Comparison of ENCODE assay signal across 25 mouse cellular contexts in the genomic region with DNA sequence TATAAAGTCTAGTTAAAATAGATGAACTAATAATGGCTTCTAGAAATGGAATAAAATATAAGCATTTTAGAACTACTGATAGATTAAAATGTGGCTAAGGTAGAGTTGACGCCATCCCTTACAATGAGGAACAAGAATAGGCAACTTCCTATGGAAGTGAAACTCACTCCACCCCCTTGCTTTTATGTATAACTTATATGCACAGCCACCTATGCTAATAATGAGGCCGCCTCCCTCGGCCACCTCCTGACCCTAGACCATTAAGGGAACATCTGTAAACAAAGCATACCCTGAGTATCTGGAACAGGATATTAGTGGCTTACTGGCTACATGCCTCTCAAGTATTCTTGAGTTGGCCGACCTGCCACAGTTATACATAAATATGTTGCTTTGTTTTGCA. TPM values are rescaled to one million over a fixed set of nuclear protein-coding genes. Genes with fewer than 3 reads are reported as not detected.
DNase-seq lines count a peak whose midpoint lies in the region; ATAC-seq and TF ChIP-seq lines count a peak whose summit lies in the region.
"Had no signal": no experiment of that assay in that cellular context is flagged by ENCODE, and none has a peak within 500 bp of the region (broad histone marks: within the 10 kb centered on the region; RNA-seq: fewer than 3 reads in every experiment).

No protein-coding gene starts in this region.

- H3K36me3 ChIP-seq in heart, adult 2 months (ENCODE audit: control insufficient read depth, insufficient read depth, low read length), result no peaks in the 10 kb centered on the region
- H3K36me3 ChIP-seq in hindbrain, embryonic 12.5 days, result no peaks in the 10 kb centered on the region
- H3K36me3 ChIP-seq: embryonic facial prominence, embryonic 12.5 days; embryonic facial prominence, embryonic 15.5 days; hindbrain, embryonic 13.5 days had no signal

- no peak overlapping the region for H3K27ac ChIP-seq in heart, adult 2 months
- no peak overlapping the region for H3K27ac ChIP-seq in hindbrain, embryonic 12.5 days
- H3K27ac ChIP-seq: embryonic facial prominence, embryonic 12.5 days; embryonic facial prominence, embryonic 15.5 days; gastrocnemius, adult 2 months; hindbrain, embryonic 13.5 days had no signal

- H3K4me3 ChIP-seq in heart, adult 2 months, result no peak overlapping the region
- H3K4me3 ChIP-seq in hindbrain, embryonic 12.5 days, result no peak overlapping the region
- H3K4me3 ChIP-seq: embryonic facial prominence, embryonic 12.5 days; embryonic facial prominence, embryonic 15.5 days; gastrocnemius, adult 2 months; hindbrain, embryonic 13.5 days had no signal

- no peaks in the 10 kb centered on the region for H3K79me2 ChIP-seq in heart, adult 2 months (replicated peaks; ENCODE audit: control insufficient read depth, insufficient read depth, low read length)

- no peak for TF ChIP-seq POLR2A in heart, adult 2 months (IDR thresholded peaks at IDR 0.05; ENCODE audit: insufficient read depth, low read depth, low read length)

- intact Hi-C loops in heart, adult 2 months (cut with DNase I), result no loop called here

- H3K27me3 ChIP-seq in heart, adult 2 months (ENCODE audit: control insufficient read depth, insufficient read depth, low read length), result no peaks in the 10 kb centered on the region
- no peaks in the 10 kb centered on the region for H3K27me3 ChIP-seq in hindbrain, embryonic 12.5 days
- H3K27me3 ChIP-seq: embryonic facial prominence, embryonic 12.5 days; embryonic facial prominence, embryonic 15.5 days; hindbrain, embryonic 13.5 days had no signal

- DNase-seq in heart, adult 11 months, result peak; percentile 54
- no peak for DNase-seq in heart, adult 2 months
- peak; percentile 17 for DNase-seq in A20 (ENCODE audit: low read depth, low spot score)
- no peak for DNase-seq in right cerebral cortex, postnatal 14 days
- DNase-seq in left cerebral cortex, adult 18-20 months (ENCODE audit: low spot score in 2 of 2), result no peak
- DNase-seq: adrenal gland, adult 2 months; adrenal gland, postnatal 14 days; cerebellum, adult 11 months; cerebellum, adult 2 months; cerebellum, adult 9-11 months; cerebellum, postnatal 25 days; forebrain, postnatal 0 days; gastrocnemius, adult 2 months; gastrocnemius, postnatal 14 days had no signal

- H3K9ac ChIP-seq in heart, adult 2 months (ENCODE audit: low read depth, low read length), result no peak overlapping the region
- H3K9ac ChIP-seq in hindbrain, embryonic 12.5 days, result no peak overlapping the region
- H3K9ac ChIP-seq: embryonic facial prominence, embryonic 12.5 days; embryonic facial prominence, embryonic 15.5 days; forebrain, postnatal 0 days; hindbrain, embryonic 13.5 days had no signal

- no peak for TF ChIP-seq EP300 in heart, adult 2 months (IDR thresholded peaks at IDR 0.05; ENCODE audit: insufficient read depth, low read depth, low read length)

- no peaks in the 10 kb centered on the region for H3K4me1 ChIP-seq in heart, adult 2 months (ENCODE audit: control insufficient read depth, insufficient read depth, low read length)
- peaks cover 17% of the 10 kb centered on the region for H3K4me1 ChIP-seq in hindbrain, embryonic 12.5 days

- no peak for TF ChIP-seq CTCF in heart, adult 2 months (IDR thresholded peaks at IDR 0.05)

- H3K4me2 ChIP-seq in hindbrain, embryonic 12.5 days (replicated peaks), result no peak overlapping the region
- H3K4me2 ChIP-seq: embryonic facial prominence, embryonic 12.5 days; embryonic facial prominence, embryonic 15.5 days; heart, embryonic 11.5 days; hindbrain, embryonic 13.5 days had no signal

- peak; percentile 100 for ATAC-seq in granulocyte monocyte progenitor cell, adult 5-6 weeks (replicated peaks; ENCODE audit: poor library complexity, severe bottlenecking)
- peak; percentile 99 for ATAC-seq in monocyte, adult 5-6 weeks (replicated peaks; ENCODE audit: insufficient number of reproducible peaks, low FRiP score, low TSS enrichment, poor library complexity, severe bottlenecking)
- no peak for ATAC-seq in hindbrain, embryonic 12.5 days (ENCODE audit: low FRiP score)
- ATAC-seq: CD4-positive, CD25-positive, alpha-beta regulatory T cell, adult 4 months; forebrain, embryonic 14.5 days; forebrain, postnatal 0 days; hindbrain, embryonic 16.5 days had no signal

- 76% methylated on average over 4 of the region's 4 CpGs for WGBS in heart, adult 2 months
- WGBS in hindbrain, embryonic 12.5 days, result 86% methylated on average over 4 of the region's 4 CpGs

- no peaks in the 10 kb centered on the region for H3K9me3 ChIP-seq in hindbrain, embryonic 12.5 days (replicated peaks)
- H3K9me3 ChIP-seq: embryonic facial prominence, embryonic 12.5 days; embryonic facial prominence, embryonic 15.5 days; hindbrain, embryonic 13.5 days had no signal

RNA-seq across cellular contexts. Expression of a gene that starts 43.5 kb away (rescaled TPM):
- total RNA-seq in heart, adult 2 months (2021), result 1 to 10 TPM; 7.8 to 8.6 TPM
- 11.3 and 19.1 TPM in 2 replicates for polyA plus RNA-seq in heart, adult 2 months (2012; rRNA removed)
- 0.37 TPM in 1 of 2 replicates, not detected in the other for total RNA-seq in granulocyte monocyte progenitor cell, adult 5-6 weeks (2014; fragmentation: Nextera tagmentation)
- total RNA-seq in granulocyte monocyte progenitor cell, adult 5-6 weeks (2017), result not detected in 2 replicates
- total RNA-seq in monocyte, adult 5-6 weeks (2017), result 0.43 to 1.8 TPM in 2 of 3 replicates, not detected in the other
- 60.3 and 80.0 TPM in 2 replicates for polyA plus RNA-seq in hindbrain, embryonic 12.5 days (2016; fragmentation: Nextera tagmentation; extraction: Ambion mirVana)
- total RNA-seq in left cerebral cortex, adult 18-20 months (2021), result 10 to 100 TPM; 12.8 to 16.4 TPM
- total RNA-seq: MEL had no signal

Comparison
In these comparisons a context has a peak if more than half of its experiments do, and no peak if none do; other contexts are left out.
1. DNase-seq: peak in heart, adult 11 months (single experiment) and A20 (single experiment); none in heart, adult 2 months (0 of 2), right cerebral cortex, postnatal 14 days (single experiment) and left cerebral cortex, adult 18-20 months (0 of 2).